Mouse (Mus musculus) CD4-positive, CD25-positive, alpha-beta regulatory T cell, adult 4 months (primary cell): ENCODE measurements around the gene Pmpcb. TPM values are rescaled to one million over a fixed set of nuclear protein-coding genes. Genes with fewer than 3 reads are reported as not detected.
A peak's percentile ranks its signal among the peaks of the same experiment; 100 is the strongest.

Source experiments
- ATAC-seq: one replicate; pipeline ENCODE4 v1.8.0; 2017
- polyA plus RNA-seq, 2 experiments: library from polyadenylated mRNA; unstranded; fragments of 100-300 nt; shearing (Covaris generic); gene quantifications; one replicate each; pipeline ENCODE4 v1.2.1; 2017

Pmpcb gene
- polyA plus RNA-seq, 2 experiments from 2014 or later = 81.7 to 86.2 TPM

DNA sequence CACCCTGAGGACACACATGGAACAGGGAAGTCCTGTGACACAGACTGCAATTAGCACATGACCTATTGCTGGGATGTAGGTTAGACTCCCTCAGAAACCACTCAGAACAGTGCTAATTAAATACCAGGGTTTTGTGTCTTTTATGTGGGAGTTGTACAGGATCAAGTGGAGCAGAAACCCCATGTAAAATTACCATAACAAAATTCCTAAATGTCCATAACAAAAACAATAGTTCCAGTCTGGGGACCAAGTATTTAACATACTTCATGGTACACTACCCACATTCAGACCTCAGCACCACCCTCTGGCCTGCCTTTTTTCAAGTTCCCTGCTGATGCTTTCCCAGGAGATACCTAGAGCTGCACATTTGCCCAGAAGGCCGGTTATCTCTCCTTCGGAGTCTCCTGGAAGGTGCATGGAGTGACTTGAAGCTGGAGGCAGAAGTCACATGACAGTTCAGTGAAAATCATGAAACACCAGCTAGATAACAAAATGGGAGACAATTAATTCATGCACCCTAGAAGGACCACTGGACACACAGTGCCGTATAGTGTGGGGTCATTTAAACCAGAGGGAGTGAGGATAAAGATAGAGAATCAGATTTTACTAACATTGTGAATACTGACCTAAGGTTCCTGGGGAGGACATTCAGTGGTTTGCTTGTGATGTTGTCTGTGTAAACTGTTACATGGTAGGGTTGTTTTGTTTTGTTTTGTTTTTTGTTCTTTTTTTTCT lies 4.6 kb upstream of the Pmpcb start:
- ATAC-seq = no peak

DNA sequence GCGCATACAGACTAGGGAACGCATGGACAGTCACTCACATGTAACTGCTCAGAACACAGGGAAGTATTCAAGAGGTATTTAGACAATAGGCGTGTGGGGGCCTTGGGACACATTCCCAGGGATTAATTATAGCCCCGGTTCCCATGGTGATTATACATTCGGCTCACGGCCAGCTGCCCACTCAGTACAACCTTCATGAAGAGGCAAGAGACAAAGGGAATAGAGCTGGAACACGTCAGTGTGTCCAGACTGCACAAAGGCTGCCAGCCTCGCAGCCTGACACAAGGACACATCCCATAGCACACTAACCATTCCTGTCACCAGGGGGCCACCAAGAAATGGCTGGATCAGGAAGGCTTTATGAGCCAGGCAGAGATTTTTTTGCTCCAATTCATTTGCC lies 4.0 kb upstream of the Pmpcb start:
- ATAC-seq = no peak

DNA sequence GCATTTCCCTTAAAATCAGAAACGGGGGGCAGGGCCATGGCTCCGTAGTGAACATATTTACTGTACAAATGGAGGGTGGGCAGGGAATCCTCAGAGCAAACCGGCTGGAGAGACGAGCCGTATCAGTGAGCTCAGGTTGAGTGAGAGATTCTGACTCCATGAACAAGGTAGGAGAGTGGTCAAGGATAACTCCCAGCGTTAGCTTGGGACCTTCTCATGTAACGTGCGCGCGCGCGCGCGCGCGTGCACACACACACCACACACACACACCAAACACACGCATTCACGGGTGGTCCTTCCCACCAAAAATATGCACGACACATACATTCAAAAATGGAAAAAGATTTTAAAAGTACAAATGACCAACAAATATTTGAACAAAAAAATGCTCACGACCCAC lies 1.8 kb upstream of the Pmpcb start:
- ATAC-seq = no peak

DNA sequence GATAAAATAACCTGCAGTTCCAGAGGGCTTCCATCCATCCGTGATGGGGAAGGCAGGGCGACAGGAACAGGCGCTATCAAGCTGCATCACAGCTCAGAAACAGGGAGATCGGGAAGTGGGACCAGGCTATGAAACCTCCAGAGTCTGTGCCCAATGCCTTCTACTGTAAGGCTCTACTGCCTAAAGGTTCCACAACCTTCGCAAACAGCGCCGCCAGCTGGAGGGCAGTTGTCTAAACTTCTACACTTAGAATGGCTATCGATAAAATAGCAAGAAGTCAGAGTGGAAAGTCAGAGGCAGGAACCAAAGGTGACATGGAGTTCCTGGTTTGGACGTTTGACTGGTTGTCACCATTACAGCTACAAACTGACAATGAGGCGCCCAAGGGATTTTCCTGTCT lies 1.4 kb upstream of the Pmpcb start:
- peak; percentile 63 for ATAC-seq

DNA sequence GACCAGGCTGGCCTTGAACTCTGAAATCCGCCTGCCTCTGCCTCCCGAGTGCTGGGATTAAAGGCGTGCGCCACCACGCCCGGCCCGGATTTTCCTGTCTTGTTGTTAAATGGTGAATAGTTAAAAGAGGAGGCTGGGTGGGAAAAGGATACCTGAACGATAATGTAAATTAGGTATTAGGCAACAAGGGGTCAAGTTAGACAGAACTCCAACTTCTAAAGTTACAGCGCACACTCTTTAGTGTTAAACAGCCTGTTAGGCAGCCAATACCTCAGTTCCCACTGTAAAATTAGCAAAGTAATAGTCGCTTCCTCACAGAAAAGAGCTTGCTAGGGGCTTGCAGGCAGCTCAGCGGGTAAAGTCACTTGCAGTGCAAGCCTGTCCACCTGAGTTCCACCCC lies 895 bp upstream of the Pmpcb start:
- no peak for ATAC-seq

DNA sequence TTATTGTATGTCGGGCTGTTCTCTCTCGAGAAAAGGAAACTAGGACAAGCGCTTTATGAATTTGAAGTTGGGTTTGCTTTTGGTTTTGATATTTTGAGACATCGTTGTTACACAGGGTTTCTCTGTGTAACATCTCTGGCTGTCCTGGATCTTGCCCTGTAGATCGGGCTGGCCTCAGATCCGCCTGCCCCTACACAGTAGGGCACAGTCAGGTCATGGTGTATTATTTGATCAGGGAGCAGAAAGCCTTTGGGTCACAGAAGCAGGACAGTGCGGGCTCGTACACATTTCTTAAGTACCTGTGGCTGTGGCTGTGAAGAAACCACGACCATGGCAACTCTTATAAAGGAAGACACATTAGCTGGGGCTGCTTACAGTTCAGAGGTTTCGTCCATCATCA lies 679 bp downstream of the Pmpcb start:
- ATAC-seq = no peak

DNA sequence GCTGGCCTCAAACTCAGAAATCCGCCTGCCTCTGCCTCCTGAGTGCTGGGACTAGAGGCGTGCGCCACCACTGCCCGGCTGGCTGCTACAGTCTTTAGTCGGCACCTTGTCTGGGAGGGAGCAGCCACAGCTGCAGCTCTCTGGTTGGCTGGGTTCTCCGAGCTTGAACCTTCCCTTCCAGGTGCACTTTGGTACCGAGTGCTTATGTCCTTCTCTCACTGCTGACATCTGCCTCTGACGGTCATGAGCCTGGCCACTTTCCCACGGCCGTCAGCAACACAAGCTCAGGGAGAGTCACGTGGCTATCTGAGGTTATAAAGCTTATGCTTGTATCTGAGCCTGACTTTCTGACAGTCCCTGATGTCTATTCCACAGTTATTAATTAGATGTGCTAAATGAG lies 2.2 kb downstream of the Pmpcb start:
- ATAC-seq = no peak

DNA sequence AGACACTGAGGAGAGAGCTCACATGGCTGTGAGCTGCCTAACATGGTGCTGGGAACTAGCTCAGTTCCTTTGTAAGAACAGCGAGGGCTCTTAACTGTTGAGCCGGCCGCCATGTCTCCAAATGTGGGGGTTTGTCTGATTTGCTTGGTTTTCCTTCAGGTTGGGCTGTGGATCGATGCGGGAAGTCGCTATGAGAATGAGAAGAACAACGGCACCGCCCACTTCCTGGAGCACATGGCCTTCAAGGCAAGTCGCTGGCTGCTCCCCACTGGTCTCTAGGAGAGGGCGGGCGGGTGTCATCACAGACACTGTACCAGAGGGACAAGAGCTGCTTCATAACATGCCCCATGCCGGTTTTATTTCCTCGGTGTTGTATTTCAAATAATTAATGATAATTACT lies 2.9 kb downstream of the Pmpcb start:
- no peak for ATAC-seq

DNA sequence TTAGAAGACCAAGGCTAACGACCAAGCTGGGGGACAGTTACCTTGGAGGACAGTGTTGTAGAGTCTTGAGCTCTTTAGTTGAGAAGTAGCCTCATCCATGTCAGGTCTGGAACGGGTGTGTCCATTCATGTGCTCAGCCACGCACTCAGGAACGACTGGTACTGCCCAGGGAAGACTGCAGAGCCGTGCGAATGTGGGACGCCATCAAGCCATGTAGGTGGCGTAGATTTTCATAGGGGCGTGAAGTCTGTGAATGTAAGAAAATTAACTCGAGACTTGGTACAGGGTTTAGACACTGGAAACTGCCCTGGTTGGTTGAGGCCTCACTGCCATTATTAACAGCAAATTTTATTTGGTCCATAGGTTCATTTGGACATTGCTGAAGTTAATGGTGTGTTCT lies 6.7 kb downstream of the Pmpcb start:
- no peak for ATAC-seq

DNA sequence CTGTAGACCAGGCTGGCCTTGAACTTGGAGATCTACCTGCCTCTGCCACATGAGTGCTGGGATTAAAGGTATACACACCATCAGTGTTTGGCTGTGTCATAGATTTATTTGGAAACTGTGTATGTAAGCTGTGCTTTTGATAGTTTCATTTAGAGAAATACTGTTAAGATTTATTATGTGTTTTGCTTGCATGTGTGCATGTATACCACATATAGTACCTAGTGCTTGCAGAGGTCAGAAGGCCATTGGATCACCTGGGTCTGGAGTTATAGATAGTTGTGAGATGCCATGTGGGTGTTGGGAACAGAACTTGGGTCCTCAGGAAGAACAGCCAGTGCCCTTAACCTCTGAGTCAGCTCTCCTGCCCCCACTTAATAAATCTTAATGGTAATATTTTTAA lies 7.7 kb downstream of the Pmpcb start:
- ATAC-seq = no peak

DNA sequence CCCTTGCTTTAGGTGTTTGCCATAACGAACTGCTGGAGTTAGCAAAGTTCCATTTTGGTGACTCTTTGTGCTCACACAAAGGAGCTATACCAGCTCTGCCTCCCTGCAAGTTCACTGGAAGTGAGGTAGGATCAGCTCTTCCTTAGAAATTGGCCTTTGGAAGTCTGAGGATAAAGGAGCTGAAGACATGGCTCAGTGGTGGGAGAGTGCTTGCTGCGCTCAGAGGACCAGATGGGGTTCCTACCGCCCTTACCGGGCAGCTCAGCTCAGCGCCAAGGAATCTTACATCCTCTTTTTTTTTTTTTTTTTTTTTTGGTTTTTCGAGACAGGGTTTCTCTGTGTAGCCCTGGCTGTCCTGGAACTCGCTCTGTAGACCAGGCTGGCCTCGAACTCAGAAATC lies 9.0 kb downstream of the Pmpcb start:
- no peak for ATAC-seq

DNA sequence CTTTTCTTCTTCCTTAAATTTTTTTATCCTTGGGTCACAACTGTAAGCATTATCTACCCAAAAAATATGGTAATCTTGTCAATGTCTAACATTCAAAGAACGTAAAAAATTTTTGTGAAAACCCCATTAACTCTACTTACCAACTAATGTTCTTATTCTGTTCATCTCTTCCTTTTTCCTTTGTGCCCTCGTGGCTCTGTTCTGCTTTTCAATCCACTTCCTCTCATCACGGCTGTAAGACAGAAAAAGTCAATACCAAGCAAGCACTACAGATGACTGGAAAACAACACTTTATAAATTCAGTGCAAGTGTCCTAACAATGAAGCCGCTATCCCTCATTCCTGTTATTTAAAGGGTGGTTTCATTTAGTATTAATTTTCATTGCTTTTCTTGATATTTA lies 31.6 kb downstream of the Pmpcb start:
- no peak for ATAC-seq

DNA sequence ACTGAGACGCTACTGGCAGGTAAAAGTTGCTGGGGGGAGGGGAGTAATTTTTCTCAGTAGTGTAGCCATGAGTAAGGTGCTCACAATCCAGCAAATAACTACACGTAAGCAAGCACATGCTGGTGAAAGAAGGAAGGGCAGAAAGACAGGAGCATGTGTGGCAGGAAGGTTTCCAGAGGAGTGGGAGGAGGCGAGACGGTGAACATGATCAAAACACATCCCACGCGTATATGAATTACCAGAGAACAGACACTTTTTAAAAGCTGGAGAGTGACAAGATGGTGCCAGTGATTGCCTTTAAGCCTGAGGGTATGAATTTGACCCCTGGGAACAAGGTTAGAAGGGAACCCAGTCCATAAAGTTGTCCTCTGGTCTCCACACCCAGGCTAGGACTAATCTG lies 32.9 kb downstream of the Pmpcb start:
- ATAC-seq = no peak

DNA sequence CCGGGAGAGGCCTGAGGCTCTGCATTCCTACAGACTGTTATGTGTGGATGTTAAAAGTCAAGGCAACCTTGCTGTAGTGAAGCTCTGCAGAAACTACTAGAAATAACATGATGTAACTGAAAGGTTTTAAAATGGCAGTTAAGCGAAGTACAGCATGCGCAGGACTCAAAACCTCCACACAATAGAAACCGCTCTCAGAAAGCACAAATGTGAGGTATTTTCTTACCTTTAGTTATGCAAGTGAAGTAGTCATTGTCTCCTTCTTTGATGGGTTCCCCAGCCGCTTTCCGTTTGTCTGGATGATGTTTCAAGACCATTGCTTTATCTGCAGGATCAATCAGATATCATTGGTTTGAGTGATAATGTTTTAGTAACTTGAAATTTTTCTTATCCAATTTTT lies 39.5 kb downstream of the Pmpcb start:
- ATAC-seq = no peak

DNA sequence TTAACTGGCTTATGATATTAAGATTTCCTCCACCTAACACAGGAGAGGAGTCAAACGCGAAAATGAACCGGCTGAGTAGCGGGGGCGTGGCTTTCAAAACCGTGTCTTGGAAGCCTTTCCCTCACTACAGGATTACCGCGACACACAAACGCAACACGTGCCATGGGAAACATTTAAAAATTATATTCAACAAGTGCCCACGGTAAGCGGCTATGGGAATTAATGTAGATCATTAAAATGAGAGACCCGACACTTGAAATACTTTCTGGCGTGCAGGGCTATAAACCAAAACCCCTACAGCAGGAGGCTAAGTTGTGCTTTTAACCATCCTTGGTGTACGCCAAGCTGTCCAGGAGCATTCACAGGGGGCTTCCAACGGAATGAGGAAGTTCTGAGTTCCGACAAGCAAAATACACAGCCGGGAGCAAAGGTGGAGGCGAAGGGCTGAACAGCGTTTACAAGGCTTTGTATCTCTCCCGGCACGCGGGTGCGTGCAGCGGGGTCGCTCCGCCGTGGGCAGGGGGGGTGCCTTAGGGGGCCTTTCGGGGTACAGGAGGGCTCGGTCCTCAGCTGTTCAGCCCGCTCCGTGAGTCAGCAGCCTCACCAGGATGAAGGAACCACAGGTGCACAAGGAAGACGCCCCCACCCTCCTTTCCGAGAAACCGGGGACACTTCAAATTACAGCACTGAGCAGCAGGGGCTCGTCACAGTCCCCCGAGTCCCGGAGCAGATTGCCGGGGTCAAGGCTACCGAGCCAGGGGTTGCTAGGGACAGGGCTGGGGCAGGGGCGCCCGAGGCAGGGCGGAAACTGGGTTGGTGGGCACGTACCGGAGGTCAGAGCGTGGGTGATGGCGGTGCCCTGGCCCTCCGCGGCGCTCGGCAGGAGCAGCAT lies 47.5 kb downstream of the Pmpcb start:
- ATAC-seq = peak; percentile 34

DNA sequence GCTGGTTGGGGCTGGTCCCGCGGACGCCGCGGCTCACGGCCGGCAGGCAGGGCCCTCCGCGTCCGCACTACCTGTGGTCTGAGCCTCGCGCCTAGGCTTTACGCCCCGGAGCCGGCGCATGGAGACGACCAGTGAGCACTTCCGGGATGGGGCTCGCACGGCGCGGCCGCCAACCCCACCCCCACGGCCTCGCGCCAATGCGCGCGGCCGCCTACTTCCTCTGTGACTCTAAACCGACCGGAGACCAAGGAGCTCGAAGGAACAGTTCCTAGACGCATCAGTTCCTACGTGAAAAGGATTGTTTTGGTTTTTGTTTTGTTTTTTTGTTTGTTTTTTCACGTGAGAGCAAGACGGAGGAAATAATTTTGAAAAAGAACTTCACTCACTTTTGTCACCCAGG lies 48.1 kb downstream of the Pmpcb start, which contains the start of the genes Dnajc2 and Psmc2:
Gene Dnajc2, minus strand, starts transcription at position 199 of the 400 bp plus-strand sequence.
Gene Psmc2, plus strand, starts transcription at position 231 of the 400 bp plus-strand sequence.
- ATAC-seq = peak; percentile 86

DNA sequence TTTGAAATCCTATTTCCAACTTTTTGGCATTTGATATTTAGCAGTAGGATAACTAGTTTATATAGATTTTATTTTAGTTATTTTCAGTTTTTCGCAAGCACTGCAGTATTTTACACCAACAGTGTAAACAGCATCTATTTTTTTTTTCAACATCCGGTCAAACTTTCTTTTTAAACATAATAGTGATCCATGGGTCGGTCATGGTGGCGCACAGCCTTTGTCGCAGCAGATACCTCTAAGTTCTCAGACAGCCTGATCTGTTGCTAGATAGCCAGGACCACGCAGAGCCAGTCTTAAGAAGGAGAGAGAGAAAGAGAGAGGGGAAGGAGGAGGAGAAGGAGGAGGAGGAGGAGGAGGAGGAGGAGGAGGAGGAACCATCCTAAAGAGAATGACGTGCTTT lies 48.8 kb downstream of the Pmpcb start:
- no peak for ATAC-seq

DNA sequence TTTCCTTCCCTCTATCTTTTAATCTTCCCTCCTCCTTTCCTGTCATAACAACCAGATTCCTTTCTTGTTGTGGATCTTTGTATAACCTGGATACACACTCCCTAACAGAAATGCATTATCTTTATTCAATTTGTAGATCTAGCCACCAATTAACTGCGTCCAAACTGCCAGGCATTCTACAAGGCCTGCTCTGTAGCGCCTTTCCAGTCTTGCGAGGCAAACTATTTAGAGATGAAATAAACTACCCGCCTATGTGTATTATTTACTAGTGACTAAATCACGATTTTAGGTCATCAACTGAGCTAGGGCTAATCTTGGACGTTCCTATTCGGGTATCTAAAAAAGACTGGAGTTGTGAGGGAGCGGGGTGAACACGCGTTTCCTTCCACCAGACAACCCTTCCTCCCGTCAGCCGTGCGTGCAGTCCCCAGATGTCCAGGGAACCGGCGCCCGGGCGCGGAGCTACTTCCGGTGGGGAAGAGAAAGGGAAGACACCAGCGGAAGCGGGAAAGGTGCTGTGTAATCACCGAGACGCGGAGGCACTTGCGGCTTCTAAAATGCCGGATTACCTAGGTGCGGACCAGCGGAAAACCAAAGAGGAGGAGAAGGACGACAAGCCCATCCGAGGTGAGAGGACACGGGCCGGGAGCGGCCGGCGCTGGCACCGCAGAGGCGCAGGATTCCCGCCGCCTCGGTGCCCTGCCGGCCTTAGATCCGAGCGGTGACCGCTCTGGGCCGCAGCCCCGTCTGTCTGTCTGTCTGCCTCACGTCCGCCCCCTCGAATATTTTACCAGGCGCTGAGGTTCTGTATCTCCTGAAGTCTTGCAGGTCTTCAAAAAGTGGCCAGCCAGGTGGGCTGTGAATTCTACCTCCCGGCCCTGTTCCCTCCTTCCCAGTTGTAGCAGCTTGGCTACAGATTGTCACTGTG lies 49.6 kb downstream of the Pmpcb start:
- ATAC-seq = peak; percentile 77

DNA sequence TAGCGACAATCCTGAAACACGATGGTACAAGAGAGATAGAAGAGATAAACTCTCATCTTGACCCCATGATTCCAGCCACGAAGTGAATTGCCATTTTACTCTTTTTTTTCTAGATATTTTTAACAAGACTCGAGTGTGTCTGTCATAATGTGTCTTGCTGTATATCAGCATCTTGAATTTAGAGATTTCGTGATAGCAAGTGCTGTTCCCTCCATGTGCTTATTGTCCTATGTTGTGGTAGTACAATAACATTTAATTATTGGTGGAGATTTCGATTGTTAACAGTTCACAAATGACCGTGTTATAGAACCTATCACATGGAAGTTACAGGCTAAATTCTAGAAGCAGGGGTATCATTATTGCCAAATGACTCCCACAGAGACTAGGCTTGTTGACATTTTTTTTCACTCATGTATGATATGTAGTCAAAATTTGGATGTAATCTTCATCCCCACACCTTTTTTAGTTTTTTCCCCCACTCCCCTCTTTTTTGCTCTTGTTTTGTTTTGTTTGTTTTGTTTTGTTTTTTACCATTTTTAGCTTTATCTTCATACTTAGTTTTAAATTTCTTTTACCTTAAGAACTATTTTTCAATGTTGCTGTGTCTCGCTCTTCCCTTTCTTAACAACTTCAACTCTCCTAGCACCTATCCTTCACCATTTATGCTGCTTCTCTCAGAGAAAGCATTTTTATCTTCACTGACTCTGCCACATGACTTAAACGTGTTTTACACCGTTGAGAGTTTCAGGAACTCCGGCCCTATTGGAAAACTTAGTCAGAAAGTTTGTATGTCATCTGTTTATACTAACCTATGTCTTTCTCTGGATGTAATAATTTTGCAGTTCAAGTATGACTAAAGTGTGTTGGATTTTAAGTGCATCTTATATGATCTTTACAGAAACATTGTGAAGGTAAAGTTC lies 50.5 kb downstream of the Pmpcb start:
- ATAC-seq = no peak

DNA sequence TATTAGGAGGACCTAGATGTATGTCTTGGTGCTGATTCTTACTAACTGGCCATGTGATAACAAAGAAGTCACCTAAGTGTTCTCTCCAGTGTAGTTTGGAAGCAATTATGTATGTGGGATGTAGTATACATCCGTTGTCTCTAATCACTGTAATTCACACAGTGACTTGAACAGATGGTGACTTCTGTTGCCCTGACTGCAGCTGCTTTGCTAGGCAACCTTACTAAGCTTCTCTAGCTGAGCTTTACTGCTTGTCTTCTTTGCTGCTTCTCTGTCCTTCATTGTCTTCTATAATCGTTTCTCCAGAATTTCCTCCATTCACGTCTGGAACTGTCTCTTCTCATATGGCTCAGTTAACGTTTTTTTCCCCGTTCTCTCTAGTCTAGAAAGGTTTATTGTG lies 52.1 kb downstream of the Pmpcb start:
- ATAC-seq = no peak

DNA sequence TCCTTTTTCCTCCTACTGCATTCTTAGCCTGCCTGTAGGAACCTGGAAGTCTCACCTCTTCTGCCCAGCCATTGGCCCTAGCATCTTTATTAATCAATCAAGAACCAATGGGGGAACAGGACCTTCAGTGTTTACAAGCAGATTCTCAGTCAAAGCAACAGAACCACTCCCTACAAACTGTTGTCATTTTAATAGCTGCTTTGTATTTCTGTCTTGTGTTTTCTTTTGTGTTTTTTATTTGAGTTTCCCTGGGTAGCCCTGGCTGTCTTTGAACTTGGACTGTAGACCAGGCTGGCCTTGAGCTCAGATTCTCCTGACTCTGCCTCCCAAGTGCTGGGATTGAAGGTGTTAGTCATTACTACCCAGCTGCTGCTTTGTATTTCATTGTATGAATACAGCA lies 55.2 kb downstream of the Pmpcb start:
- ATAC-seq = no peak

DNA sequence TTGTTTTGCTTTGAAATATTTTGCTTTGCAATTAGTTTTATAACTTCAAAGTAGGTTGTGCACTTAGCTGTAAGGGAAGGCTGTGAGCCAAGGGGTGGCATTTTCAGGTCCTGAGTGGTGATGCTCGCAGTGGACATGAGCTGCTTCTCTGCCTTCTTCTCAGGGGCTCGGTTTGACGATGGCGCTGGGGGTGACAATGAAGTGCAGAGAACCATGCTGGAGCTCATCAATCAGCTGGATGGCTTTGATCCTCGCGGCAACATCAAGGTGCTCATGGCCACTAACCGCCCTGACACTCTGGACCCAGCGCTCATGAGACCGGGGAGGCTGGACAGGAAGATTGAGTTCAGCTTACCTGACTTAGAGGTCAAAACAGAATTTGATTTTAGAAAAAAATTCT lies 66.0 kb downstream of the Pmpcb start:
- no peak for ATAC-seq
